Mouse (Mus musculus) cerebellum, adult 2 months (tissue): ENCODE measurements around the gene Ibsp.

Source experiments
- CTCF ChIP-seq: fragments of 200-500 bp; IDR thresholded peaks from 2 replicates; pipeline ENCODE4 v1.5.1; 2011; ENCODE audit warnings: low read depth, mild to moderate bottlenecking, control low read depth, low read length, moderate library complexity, borderline replicate concordance; ENCODE audit not compliant: insufficient read depth
- POLR2A ChIP-seq: fragments of 200-500 bp; IDR thresholded peaks from 2 replicates; pipeline ENCODE4 v1.6.1; 2011; ENCODE audit warnings: low read length, control low read depth, borderline replicate concordance; ENCODE audit not compliant: insufficient read depth

GRCm38 (mm10) chr5:104261908-104262461 is 37.0 kb upstream of the Ibsp start:
- TF ChIP-seq CTCF (no peak), POLR2A (no peak)
